Mouse (Mus musculus): Measurements from ENCODE around the gene Kalrn. TPM values are rescaled to one million over a fixed set of nuclear protein-coding genes. Genes with fewer than 3 reads are reported as not detected.

Gene Kalrn
- polyA plus RNA-seq, 1 experiment from 2014 or later, result 22.4 TPM

DNA sequence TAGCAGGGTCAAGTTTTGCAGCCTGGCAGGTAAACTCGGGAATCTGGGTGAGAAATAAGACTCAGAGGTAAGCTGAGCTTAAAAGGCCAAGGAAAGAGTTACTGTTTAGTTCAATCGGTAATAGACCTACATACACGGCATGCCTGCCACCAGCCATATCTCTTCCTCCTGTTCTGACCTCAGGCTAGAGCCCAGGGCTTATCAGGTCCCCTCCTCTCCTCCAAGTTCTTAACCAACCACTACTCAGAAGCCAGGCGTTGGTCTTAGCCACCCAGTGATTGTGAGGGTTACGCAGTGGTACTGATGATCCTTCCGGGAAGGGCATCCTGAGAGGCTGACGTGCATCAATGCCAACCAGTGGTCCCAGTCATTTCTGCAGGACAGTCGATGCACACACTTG lies 649.6 kb downstream of the Kalrn start:
- DNase-seq (ENCODE audit: low spot score), result no peak
- ATAC-seq (replicated peaks; ENCODE audit: low FRiP score), result no peak
- 84% methylated on average over 8 of the region's 8 CpGs for WGBS

DNA sequence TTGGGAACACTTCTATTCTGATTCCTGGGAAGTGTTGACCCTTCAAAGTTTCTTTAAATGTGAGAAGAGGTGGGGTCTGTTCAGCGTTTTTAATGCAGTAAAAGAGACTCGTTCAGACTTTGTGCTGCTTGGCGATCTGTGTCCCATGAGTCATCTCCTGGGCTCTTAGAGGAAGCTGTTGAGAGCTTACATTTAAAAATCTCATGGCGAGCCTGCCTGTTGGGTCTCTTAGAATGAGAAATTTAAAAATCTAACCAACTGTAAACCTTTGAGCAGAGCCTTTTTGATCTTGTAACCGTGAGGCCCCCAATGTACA lies 650.4 kb downstream of the Kalrn start:
- no peaks in the 10 kb centered on the region for H3K36me3 ChIP-seq (ENCODE audit: control insufficient read depth, insufficient read depth, low read length)

More for the DNA sequence above, 649.6 kb downstream of the Kalrn start:
- Histone ChIP-seq H3K9me3 (ENCODE audit: control insufficient read depth, low read length) (no peaks in the 10 kb centered on the region), H3K4me2 (ENCODE audit: low read depth, low read length, severe bottlenecking) (no peak overlapping the region), H3K4me3 (ENCODE audit: low read depth, low read length) (no peak overlapping the region), H3K27ac (ENCODE audit: low read depth, low read length) (no peak overlapping the region), H3K4me1 (replicated peaks; ENCODE audit: control insufficient read depth, insufficient read depth, low read length) (0 out of 2 replicates have a peak, but pooled peaks cover 1% of the 10 kb centered on the region), H3K27me3 (ENCODE audit: control insufficient read depth, insufficient read depth, low read length) (no peaks in the 10 kb centered on the region), H3K9ac (ENCODE audit: low read length) (no peak overlapping the region), H3K36me3 (ENCODE audit: control insufficient read depth, insufficient read depth, low read length) (no peaks in the 10 kb centered on the region)

DNA sequence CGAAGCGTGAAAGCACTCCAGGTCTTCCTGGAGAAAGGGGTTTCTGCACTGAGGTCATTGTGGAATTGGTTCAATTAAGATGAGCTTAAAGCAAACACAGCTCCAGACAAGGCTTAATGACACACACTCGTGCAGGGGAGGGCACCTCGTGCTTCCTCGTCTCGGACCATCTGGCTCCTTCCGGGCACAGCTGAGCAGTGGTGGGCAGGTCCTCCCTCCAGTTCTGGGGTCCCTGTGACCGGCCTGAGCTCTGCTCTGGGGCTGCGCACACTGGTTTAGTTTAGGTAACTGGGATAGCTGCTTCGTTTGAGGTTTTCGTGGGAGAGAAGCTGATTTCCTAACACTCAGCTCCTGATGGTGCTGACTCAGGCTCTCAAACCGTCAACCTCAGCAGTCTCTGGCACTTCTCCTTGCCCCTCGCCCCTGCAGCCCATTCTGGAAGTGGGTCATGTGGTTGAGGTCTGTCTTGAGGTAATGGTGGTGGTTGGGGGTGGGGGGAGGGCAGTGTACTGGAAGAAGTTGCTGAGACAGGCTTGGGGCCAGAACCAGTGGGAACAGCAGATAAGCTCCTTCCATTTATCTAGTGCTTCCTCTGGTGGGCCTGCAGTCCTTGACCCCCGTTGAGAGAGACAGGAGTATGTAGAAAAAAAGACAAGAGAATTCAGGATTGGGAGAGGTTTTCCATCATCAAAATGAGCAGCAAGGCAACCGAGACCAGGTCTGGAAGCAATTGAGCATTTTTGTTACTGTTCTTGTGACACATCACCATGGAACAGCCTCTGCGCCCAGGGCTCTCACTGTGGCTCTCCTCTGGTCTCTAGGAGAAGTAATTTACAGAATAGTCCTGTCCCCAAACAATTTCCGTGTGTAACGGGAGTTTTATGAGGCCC lies 651.0 kb downstream of the Kalrn start:
- 73% methylated on average over 18 of the region's 18 CpGs for WGBS
- Histone ChIP-seq H3K9ac (ENCODE audit: low read length) (no peak overlapping the region), H3K4me3 (ENCODE audit: low read depth, low read length) (no peak overlapping the region), H3K4me1 (replicated peaks; ENCODE audit: control insufficient read depth, insufficient read depth, low read length) (0 out of 2 replicates have a peak, but pooled peaks cover 1% of the 10 kb centered on the region), H3K27ac (ENCODE audit: low read depth, low read length) (no peak overlapping the region), H3K4me2 (ENCODE audit: low read depth, low read length, severe bottlenecking) (no peak overlapping the region), H3K9me3 (ENCODE audit: control insufficient read depth, low read length) (no peaks in the 10 kb centered on the region), H3K36me3 (ENCODE audit: control insufficient read depth, insufficient read depth, low read length) (no peaks in the 10 kb centered on the region), H3K27me3 (ENCODE audit: control insufficient read depth, insufficient read depth, low read length) (no peaks in the 10 kb centered on the region)
- ATAC-seq (replicated peaks; ENCODE audit: low FRiP score), result no peak
- no peak for DNase-seq (ENCODE audit: low spot score)

More for the DNA sequence above, 650.4 kb downstream of the Kalrn start:
- 83% methylated on average over 5 of the region's 5 CpGs for WGBS
- Histone ChIP-seq H3K9me3 (ENCODE audit: control insufficient read depth, low read length) (no peaks in the 10 kb centered on the region), H3K9ac (ENCODE audit: low read length) (no peak overlapping the region), H3K4me2 (ENCODE audit: low read depth, low read length, severe bottlenecking) (no peak overlapping the region), H3K27me3 (ENCODE audit: control insufficient read depth, insufficient read depth, low read length) (no peaks in the 10 kb centered on the region), H3K4me1 (replicated peaks; ENCODE audit: control insufficient read depth, insufficient read depth, low read length) (0 out of 2 replicates have a peak, but pooled peaks cover 1% of the 10 kb centered on the region), H3K27ac (ENCODE audit: low read depth, low read length) (no peak overlapping the region), H3K4me3 (ENCODE audit: low read depth, low read length) (no peak overlapping the region)
- DNase-seq (ENCODE audit: low spot score) (no peak), ATAC-seq (replicated peaks; ENCODE audit: low FRiP score) (no peak)

DNA sequence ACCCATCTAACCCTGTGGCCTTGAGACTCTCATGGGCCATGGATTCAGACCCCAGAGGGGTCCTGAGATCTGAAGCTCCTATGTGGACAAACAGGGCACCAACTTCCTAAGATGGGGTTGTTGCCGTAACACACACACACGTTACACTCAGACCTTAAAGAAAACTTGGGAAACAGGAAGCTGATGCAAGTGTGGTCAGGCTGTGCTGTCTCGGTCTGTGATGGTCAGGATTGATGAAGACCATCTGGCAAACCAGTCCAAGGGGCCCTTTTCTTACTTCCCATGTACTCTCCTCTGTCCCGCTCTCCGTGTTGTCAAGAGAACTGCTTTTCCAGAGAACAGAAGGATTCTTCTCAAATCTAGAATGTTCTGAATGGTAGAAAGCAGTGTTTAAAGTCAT lies 651.8 kb downstream of the Kalrn start:
- WGBS, result 82% methylated on average over 5 of the region's 5 CpGs
- ATAC-seq (replicated peaks; ENCODE audit: low FRiP score), result no peak
- no peak overlapping the region for H3K27ac ChIP-seq (ENCODE audit: low read depth, low read length)
- H3K36me3 ChIP-seq (ENCODE audit: control insufficient read depth, insufficient read depth, low read length), result no peaks in the 10 kb centered on the region
- H3K9me3 ChIP-seq (ENCODE audit: control insufficient read depth, low read length), result no peaks in the 10 kb centered on the region
- DNase-seq (ENCODE audit: low spot score), result no peak
- 0 out of 2 replicates have a peak, but pooled peaks cover 1% of the 10 kb centered on the region for H3K4me1 ChIP-seq (replicated peaks; ENCODE audit: control insufficient read depth, insufficient read depth, low read length)
- no peak overlapping the region for H3K9ac ChIP-seq (ENCODE audit: low read length)
- H3K4me3 ChIP-seq (ENCODE audit: low read depth, low read length), result no peak overlapping the region
- no peaks in the 10 kb centered on the region for H3K27me3 ChIP-seq (ENCODE audit: control insufficient read depth, insufficient read depth, low read length)
- H3K4me2 ChIP-seq (ENCODE audit: low read depth, low read length, severe bottlenecking), result no peak overlapping the region

Other genes starting within 250 kb of the Kalrn start
- gene Ropn1, start 76.4 kb upstream of the Kalrn start, polyA plus RNA-seq (2014; fragmentation: Nextera tagmentation; extraction: Ambion mirVana), result not detected in 2 replicates
- gene Ccdc14, start 117.1 kb upstream of the Kalrn start, polyA plus RNA-seq (2014; fragmentation: Nextera tagmentation; extraction: Ambion mirVana), result 11.1 and 13.3 TPM in 2 replicates
- gene Mylk, start 171.7 kb upstream of the Kalrn start, polyA plus RNA-seq (2014; fragmentation: Nextera tagmentation; extraction: Ambion mirVana), result 3.9 and 4.7 TPM in 2 replicates